In genomic region chr17:52304133-52304532, GRCm38 (mm10) we compare ENCODE assay signal across 21 mouse cellular contexts.
"Had no signal": no experiment of that assay in that cellular context is flagged by ENCODE, and none has a peak within 500 bp of the region (broad histone marks: within the 10 kb centered on the region; RNA-seq: fewer than 3 reads in every experiment).

No protein-coding gene starts in this region.

- ATAC-seq: intestine, embryonic 15.5 days; liver, embryonic 12.5 days; midbrain, embryonic 13.5 days; midbrain, embryonic 16.5 days had no signal

- H3K27ac ChIP-seq: intestine, embryonic 15.5 days; kidney, postnatal 0 days; layer of hippocampus, adult 2 months; limb, embryonic 13.5 days; liver, embryonic 12.5 days; liver, embryonic 15.5 days; lung, embryonic 15.5 days; midbrain, embryonic 10.5 days; midbrain, embryonic 13.5 days; stomach, postnatal 0 days had no signal

- H3K4me3 ChIP-seq: intestine, embryonic 15.5 days; layer of hippocampus, adult 2 months; left cerebral cortex, adult 2 months; limb, embryonic 13.5 days; liver, embryonic 12.5 days; liver, embryonic 15.5 days; lung, embryonic 15.5 days; megakaryocyte, embryonic 14.5 days; midbrain, embryonic 10.5 days; midbrain, embryonic 13.5 days had no signal

- H3K4me1 ChIP-seq: intestine, embryonic 15.5 days; limb, embryonic 13.5 days; liver, embryonic 12.5 days; liver, embryonic 15.5 days; lung, embryonic 15.5 days; midbrain, embryonic 10.5 days; midbrain, embryonic 13.5 days had no signal

- H3K9me3 ChIP-seq: intestine, embryonic 15.5 days; limb, embryonic 13.5 days; liver, embryonic 12.5 days; liver, embryonic 15.5 days; lung, embryonic 15.5 days; midbrain, embryonic 10.5 days; midbrain, embryonic 13.5 days had no signal

- DNase-seq: kidney, adult 11 months; kidney, adult 9 months; kidney, postnatal 25 days; layer of hippocampus, postnatal 36 days; liver; lung, adult 18-20 months; lung, postnatal 10 days; lung, postnatal 36 days had no signal

- H3K9ac ChIP-seq: intestine, embryonic 15.5 days; limb, embryonic 13.5 days; liver, embryonic 12.5 days; liver, embryonic 15.5 days; lung, embryonic 15.5 days; midbrain, embryonic 13.5 days had no signal

- H3K27me3 ChIP-seq: intestine, embryonic 15.5 days; limb, embryonic 13.5 days; liver, embryonic 12.5 days; liver, embryonic 15.5 days; lung, embryonic 15.5 days; megakaryocyte, embryonic 14.5 days; midbrain, embryonic 13.5 days had no signal

- H3K36me3 ChIP-seq: intestine, embryonic 15.5 days; limb, embryonic 13.5 days; liver, embryonic 12.5 days; liver, embryonic 15.5 days; lung, embryonic 15.5 days; midbrain, embryonic 10.5 days; midbrain, embryonic 13.5 days had no signal

- H3K4me2 ChIP-seq: intestine, embryonic 15.5 days; limb, embryonic 13.5 days; liver, embryonic 12.5 days; liver, embryonic 15.5 days; lung, embryonic 15.5 days; midbrain, embryonic 13.5 days had no signal
